Mouse (Mus musculus): ENCODE results near the gene Atf4. TPM values are rescaled to one million over a fixed set of nuclear protein-coding genes. Genes with fewer than 3 reads are reported as not detected.

Gene Atf4
- 83.1 and 91.7 TPM in 2 replicates for polyA plus RNA-seq (2012; rRNA removed)

DNA sequence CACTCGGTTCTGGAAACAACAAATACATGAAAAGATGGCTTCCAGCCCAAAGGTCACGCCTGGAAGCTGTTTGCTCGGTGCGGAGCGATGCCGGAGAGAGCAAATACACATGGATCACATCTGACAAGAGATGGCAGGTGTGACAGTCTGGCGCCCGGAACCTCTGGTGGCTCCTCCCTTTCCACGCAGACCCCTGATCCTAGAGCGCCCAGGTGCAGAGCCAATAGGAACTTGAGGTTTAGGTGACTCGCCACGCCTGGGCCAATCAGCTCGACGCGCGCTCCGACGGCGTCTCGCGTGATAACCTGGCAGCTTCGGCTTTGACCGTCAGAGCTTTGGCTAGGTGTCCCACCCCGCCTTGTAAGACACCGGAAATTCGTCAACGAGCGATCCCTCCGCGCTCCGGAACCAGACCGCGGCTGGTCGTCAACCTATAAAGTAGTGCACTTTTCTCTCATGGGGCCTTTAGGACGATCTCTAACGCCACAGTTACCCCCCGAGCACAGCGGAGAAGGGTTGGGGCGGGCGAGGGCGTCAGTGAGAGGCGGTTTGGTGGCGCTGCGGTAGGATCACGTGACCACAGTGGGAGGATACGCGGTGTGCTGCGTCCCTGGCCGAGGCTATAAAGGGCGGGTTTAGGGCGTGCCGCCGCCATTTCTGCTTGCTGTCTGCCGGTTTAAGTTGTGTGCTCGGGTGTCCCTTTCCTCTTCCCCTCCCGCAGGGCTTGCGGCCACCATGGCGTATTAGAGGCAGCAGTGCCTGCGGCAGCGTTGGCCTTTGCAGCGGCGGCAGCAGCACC, at the start of gene Atf4:
TSS of gene Atf4 (plus strand) at position 338 of the 799 bp plus-strand sequence.

DNA sequence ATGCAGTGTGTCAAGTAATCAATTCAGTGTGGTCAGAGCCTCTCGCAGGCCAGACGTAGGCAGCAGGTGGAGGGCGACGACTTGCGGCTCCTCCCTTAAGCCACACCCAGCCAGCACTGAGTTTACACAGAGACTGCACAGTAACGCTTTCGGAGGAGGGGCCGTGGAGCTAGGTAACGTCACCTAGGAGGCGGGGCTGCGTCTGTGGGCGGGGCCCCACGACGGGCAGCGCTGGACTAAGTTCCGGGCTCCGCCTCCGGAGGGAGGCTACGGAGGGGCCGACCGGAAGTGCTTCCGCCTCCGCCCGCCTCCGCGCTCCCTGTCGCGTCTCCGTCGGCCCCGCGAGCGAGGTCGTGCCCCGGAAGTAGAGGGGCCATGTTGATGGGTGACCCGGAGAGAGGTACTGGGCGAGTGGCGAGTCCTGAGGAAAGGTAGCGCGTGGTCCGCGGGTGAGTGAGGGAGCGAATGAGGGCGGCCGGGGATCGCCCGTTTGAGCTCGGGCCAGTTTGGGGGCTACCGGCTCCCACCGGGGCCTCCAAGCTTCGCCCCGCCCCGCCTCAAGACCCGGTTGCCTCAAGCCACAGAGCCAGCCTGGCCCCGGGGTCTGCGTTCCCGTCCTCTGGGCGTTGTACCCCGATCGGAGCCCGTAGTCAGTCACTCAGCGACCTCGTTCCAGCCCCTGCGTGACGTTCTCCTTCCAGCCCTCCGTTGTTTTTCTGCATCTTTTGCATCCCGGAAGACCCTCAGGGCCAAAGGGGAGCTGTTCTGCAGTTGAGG, 21.1 kb upstream of the Atf4 start, which contains the start of gene Mief1:
TSS of gene Mief1 (plus strand) at position 286 of the 777 bp plus-strand sequence.

DNA sequence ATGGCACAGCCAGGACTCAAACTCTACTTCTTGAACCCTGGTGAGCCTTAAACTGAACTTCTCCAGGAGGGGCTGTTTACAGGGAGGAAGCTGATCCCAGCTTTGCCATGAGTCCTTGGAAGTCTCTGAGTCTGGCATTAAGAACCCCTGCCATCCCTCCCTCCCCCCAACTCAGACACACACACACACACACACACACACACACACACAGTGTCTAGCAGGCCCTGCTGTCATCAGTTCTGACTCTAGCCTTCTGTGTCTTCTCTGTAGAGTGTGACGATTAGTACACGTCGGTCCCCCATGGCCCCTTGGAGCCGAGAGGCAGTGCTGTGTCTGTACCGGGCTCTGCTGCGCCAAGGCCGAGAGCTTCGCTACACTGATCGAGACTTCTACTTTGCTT, 19.4 kb upstream of the Atf4 start, which contains the start of gene AC140267.1:
TSS of gene AC140267.1 (plus strand) at position 301 of the 400 bp plus-strand sequence.

DNA sequence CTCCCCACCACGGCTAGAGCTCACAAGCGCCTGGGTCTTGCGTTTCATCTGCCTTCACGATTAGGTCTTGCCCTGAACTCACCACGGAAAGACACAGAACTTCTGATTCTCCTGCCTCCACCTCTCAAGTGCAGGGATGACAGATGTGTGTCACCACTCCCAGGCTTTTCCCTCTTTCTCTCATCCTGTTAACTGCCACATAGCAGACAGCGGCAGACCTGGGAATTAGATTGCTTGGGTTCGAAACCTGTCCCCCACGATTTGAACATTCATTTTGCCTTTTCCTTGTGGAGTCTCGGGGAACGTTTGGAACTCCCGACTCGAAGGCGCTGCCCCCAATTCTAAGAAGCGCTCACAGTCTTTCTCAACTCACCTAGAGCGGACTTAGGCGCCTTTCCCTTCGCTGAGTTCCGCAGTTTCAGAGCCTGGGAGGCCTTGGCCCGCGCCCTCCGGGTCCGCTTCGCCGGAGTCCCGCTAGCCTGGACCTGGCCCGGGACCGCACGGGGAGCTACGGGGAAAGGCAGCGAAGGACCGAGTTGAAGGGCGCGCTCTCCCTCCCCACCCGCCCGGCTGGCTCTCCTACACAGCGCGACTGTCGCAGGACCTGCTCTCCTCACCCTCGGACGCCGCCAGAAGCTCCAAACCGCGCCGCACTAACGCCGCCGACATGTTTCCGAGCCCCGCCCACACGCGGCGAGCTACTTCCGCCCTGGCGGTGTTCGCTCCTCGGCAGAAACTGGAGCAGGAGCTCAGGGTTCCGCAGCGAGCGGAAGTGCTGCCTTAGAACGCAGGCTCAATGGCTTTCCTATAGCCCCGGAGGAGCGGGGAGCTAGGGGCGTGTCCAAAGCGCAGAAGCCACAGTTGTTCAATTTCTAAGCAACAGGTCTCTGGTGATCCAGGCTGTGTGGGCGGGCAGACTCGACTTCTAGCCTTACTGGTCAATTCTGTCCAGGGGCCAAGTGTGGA, 8.9 kb downstream of the Atf4 start, which contains the start of gene Rps19bp1:
TSS of gene Rps19bp1 (minus strand) at position 706 of the 966 bp plus-strand sequence.

DNA sequence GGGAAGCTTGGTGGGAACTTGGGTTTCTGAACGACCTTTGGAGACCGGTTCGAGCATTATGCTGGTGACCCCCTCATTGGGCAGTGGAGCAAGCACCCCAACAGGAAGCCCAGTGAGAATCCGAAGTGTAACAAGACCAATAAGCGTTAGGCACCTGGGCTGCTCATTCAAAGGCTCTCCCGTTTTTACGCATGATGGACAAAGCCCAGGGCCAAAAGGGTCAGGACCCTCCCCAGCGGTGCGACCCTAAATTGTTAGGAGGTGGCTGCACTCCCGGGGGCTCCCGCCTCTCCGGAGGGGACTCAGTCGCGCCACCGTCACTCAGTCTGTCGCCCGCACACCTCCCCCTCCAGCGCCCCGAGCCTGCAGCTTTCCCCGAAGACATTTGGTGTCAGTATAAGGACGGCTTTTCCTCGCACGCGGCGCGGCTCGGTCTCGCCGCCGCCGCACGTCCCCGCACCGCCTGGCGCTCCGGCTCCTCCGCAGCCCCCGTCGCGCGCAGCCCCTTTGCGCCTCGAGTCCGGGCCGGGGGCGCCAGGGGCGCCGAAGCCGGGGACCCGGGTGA, 31.9 kb downstream of the Atf4 start, which contains the start of gene Cacna1i:
TSS of gene Cacna1i (plus strand) at position 388 of the 565 bp plus-strand sequence.

Other genes starting within 250 kb of the Atf4 start
- 15.7 and 20.9 TPM in 2 replicates for gene Pdgfb, start 240.2 kb upstream of the Atf4 start, polyA plus RNA-seq (2012; rRNA removed)
- 118 and 135 TPM in 2 replicates for gene Syngr1, start 163.8 kb upstream of the Atf4 start, polyA plus RNA-seq (2012; rRNA removed)
- 288 and 389 TPM in 2 replicates for gene Rpl3, start 163.3 kb upstream of the Atf4 start, polyA plus RNA-seq (2012; rRNA removed)
- gene Tab1, start 122.1 kb upstream of the Atf4 start, polyA plus RNA-seq (2012; rRNA removed): 21.3 and 21.9 TPM in 2 replicates
- 14.8 and 15.8 TPM in 2 replicates for gene Mgat3, start 81.5 kb upstream of the Atf4 start, polyA plus RNA-seq (2012; rRNA removed)
- gene Mief1, start 21.2 kb upstream of the Atf4 start, polyA plus RNA-seq (2012; rRNA removed): 4.9 and 5.9 TPM in 2 replicates
- not detected in 2 replicates for gene AC140267.1, start 19.3 kb upstream of the Atf4 start, polyA plus RNA-seq (2012; rRNA removed)
- 11.4 and 15.8 TPM in 2 replicates for gene Rps19bp1, start 9.1 kb downstream of the Atf4 start, polyA plus RNA-seq (2012; rRNA removed)
- gene Cacna1i, start 32.1 kb downstream of the Atf4 start, polyA plus RNA-seq (2012; rRNA removed): 0.05 TPM in 2 replicates